Mouse (Mus musculus) erythroblast, embryonic 14.5 days (primary cell): ENCODE data around the gene Nps. TPM values are rescaled to one million over a fixed set of nuclear protein-coding genes. Genes with fewer than 3 reads are reported as not detected.

Experiments used
- H3K27me3 ChIP-seq: 2 replicates; pipeline ENCODE4 v1.6.1; 2012; ENCODE audit warnings: inconsistent platforms; ENCODE audit not compliant: control insufficient read depth
- H3K36me3 ChIP-seq: 2 replicates; pipeline ENCODE4 v1.6.1; 2012; ENCODE audit warnings: mild to moderate bottlenecking, inconsistent platforms; ENCODE audit not compliant: control insufficient read depth
- H3K4me1 ChIP-seq: 2 replicates; pipeline ENCODE4 v1.6.1; 2012; ENCODE audit warnings: inconsistent platforms; ENCODE audit not compliant: control insufficient read depth
- H3K4me3 ChIP-seq: replicated peaks from 2 replicates; pipeline ENCODE3; 2012; ENCODE audit warnings: moderate library complexity, mild to moderate bottlenecking, inconsistent platforms
- H3K9me3 ChIP-seq: 2 replicates; pipeline ENCODE4 v1.6.1; 2012; ENCODE audit warnings: low read length, inconsistent platforms, mixed read lengths; ENCODE audit not compliant: control insufficient read depth
- GATA1 ChIP-seq: IDR thresholded peaks from 2 replicates; pipeline ENCODE4 v1.6.1; 2012; ENCODE audit warnings: low read length, inconsistent platforms, mixed read lengths
- TAL1 ChIP-seq: IDR thresholded peaks from 3 replicates; pipeline ENCODE4 v1.6.1; 2012; ENCODE audit warnings: low read length, inconsistent platforms, mixed read lengths
- polyA plus RNA-seq: library from polyadenylated mRNA; stranded (reverse); fragments of >175 nt; gene quantifications from 2 replicates; pipeline ENCODE4 v1.2.3, GENCODE M21; 2012

The Nps gene
- polyA plus RNA-seq, 1 experiment = not detected

- Histone ChIP-seq H3K27me3 (no peaks in the 10 kb centered on the region), H3K4me1 (no peaks in the 10 kb centered on the region), H3K9me3 (no peaks in the 10 kb centered on the region), H3K4me3 (no peak overlapping the region), H3K36me3 (no peaks in the 10 kb centered on the region)
- no peak for TF ChIP-seq TAL1
- TF ChIP-seq GATA1 = no peak
Observed at GRCm38 (mm10) chr7:135240636-135241035, 17.9 kb upstream of the Nps start.

- H3K27me3 ChIP-seq = no peaks in the 10 kb centered on the region
- no peaks in the 10 kb centered on the region for H3K4me1 ChIP-seq
- no peaks in the 10 kb centered on the region for H3K36me3 ChIP-seq
- TF ChIP-seq TAL1 = no peak
- no peak for TF ChIP-seq GATA1
- H3K9me3 ChIP-seq = no peaks in the 10 kb centered on the region
- no peak overlapping the region for H3K4me3 ChIP-seq
Observed at GRCm38 (mm10) chr7:135244171-135244880, 14.2 kb upstream of the Nps start.

GRCm38 (mm10) chr7:135246386-135246785 lies 12.1 kb upstream of the Nps start:
- no peaks in the 10 kb centered on the region for H3K9me3 ChIP-seq
- H3K4me1 ChIP-seq = no peaks in the 10 kb centered on the region
- TF ChIP-seq GATA1 (no peak), TAL1 (no peak)
- H3K4me3 ChIP-seq = no peak overlapping the region
- H3K27me3 ChIP-seq = no peaks in the 10 kb centered on the region
- H3K36me3 ChIP-seq = no peaks in the 10 kb centered on the region

GRCm38 (mm10) chr7:135253249-135253648 lies 5.3 kb upstream of the Nps start:
- H3K36me3 ChIP-seq = no peaks in the 10 kb centered on the region
- no peaks in the 10 kb centered on the region for H3K27me3 ChIP-seq
- no peak overlapping the region for H3K4me3 ChIP-seq
- no peaks in the 10 kb centered on the region for H3K4me1 ChIP-seq
- TF ChIP-seq GATA1 (no peak), TAL1 (no peak)
- H3K9me3 ChIP-seq = peaks cover 10% of the 10 kb centered on the region

- Histone ChIP-seq H3K4me3 (no peak overlapping the region), H3K36me3 (no peaks in the 10 kb centered on the region), H3K27me3 (no peaks in the 10 kb centered on the region), H3K4me1 (no peaks in the 10 kb centered on the region), H3K9me3 (peaks cover 10% of the 10 kb centered on the region)
- TF ChIP-seq GATA1 (no peak), TAL1 (no peak)
Observed at GRCm38 (mm10) chr7:135254423-135254822, 4.1 kb upstream of the Nps start.

GRCm38 (mm10) chr7:135271011-135271410 lies 12.5 kb downstream of the Nps start:
- TF ChIP-seq GATA1 (no peak), TAL1 (no peak)
- Histone ChIP-seq H3K4me3 (no peak overlapping the region), H3K36me3 (no peaks in the 10 kb centered on the region), H3K9me3 (no peaks in the 10 kb centered on the region), H3K27me3 (no peaks in the 10 kb centered on the region), H3K4me1 (no peaks in the 10 kb centered on the region)

GRCm38 (mm10) chr7:135283212-135283611 lies 24.7 kb downstream of the Nps start:
- no peak for TF ChIP-seq GATA1
- TF ChIP-seq TAL1 = no peak
- no peaks in the 10 kb centered on the region for H3K9me3 ChIP-seq
- H3K4me1 ChIP-seq = no peaks in the 10 kb centered on the region
- no peaks in the 10 kb centered on the region for H3K27me3 ChIP-seq
- no peak overlapping the region for H3K4me3 ChIP-seq
- no peaks in the 10 kb centered on the region for H3K36me3 ChIP-seq

GRCm38 (mm10) chr7:135289976-135290375 lies 31.5 kb downstream of the Nps start:
- Histone ChIP-seq H3K36me3 (no peaks in the 10 kb centered on the region), H3K4me1 (no peaks in the 10 kb centered on the region), H3K9me3 (no peaks in the 10 kb centered on the region), H3K27me3 (no peaks in the 10 kb centered on the region), H3K4me3 (no peak overlapping the region)
- TF ChIP-seq GATA1 (no peak), TAL1 (no peak)

GRCm38 (mm10) chr7:135291646-135292236 lies 33.2 kb downstream of the Nps start:
- Histone ChIP-seq H3K9me3 (no peaks in the 10 kb centered on the region), H3K36me3 (no peaks in the 10 kb centered on the region), H3K4me1 (no peaks in the 10 kb centered on the region), H3K27me3 (no peaks in the 10 kb centered on the region), H3K4me3 (no peak overlapping the region)
- TF ChIP-seq TAL1 = no peak
- no peak for TF ChIP-seq GATA1
